Mouse (Mus musculus) liver, adult 2 months (tissue): ENCODE measurements around the gene Galr3. TPM values are rescaled to one million over a fixed set of nuclear protein-coding genes. Genes with fewer than 3 reads are reported as not detected.

Experiments used
- DNase-seq: peaks from one replicate; pipeline ENCODE4 v3.0.0-alpha.2; 2011; ENCODE audit warnings: low read depth, low spot score; ENCODE audit errors: extremely low read depth
- H3K27ac ChIP-seq: fragments of 200-500 bp; replicated peaks from 2 replicates; pipeline ENCODE4 v1.5.1; 2012; ENCODE audit warnings: low read depth, mild to moderate bottlenecking, control low read depth, inconsistent platforms, low read length; ENCODE audit not compliant: insufficient read depth
- H3K27me3 ChIP-seq: fragments of 200-500 bp; 2 replicates; pipeline ENCODE4 v1.6.1; 2012; ENCODE audit warnings: mild to moderate bottlenecking, moderate library complexity, low read length, inconsistent platforms; ENCODE audit not compliant: control insufficient read depth, insufficient read depth
- H3K36me3 ChIP-seq: fragments of 200-500 bp; 2 replicates; pipeline ENCODE4 v1.6.1; 2012; ENCODE audit warnings: low read length, inconsistent platforms; ENCODE audit not compliant: control insufficient read depth, insufficient read depth
- H3K4me1 ChIP-seq: fragments of 200-500 bp; 2 replicates; pipeline ENCODE4 v1.6.1; 2011; ENCODE audit warnings: low read length; ENCODE audit not compliant: control insufficient read depth, insufficient read depth
- H3K4me3 ChIP-seq: fragments of 200-500 bp; 2 replicates; pipeline ENCODE4 v1.5.1; 2011; ENCODE audit warnings: low read depth, mild to moderate bottlenecking, control low read depth, low read length, moderate library complexity; ENCODE audit not compliant: insufficient read depth
- H3K79me2 ChIP-seq: fragments of 200-500 bp; 2 replicates; pipeline ENCODE4 v1.6.1; 2012; ENCODE audit warnings: inconsistent platforms, mild to moderate bottlenecking, low read length, moderate library complexity; ENCODE audit not compliant: control insufficient read depth, insufficient read depth
- H3K9ac ChIP-seq: fragments of 200-500 bp; 2 replicates; pipeline ENCODE4 v1.6.1; 2012; ENCODE audit warnings: low read depth, mild to moderate bottlenecking, control low read depth, inconsistent platforms, low read length
- CTCF ChIP-seq: fragments of 200-500 bp; IDR thresholded peaks from 2 replicates; pipeline ENCODE4 v1.5.1; 2011; ENCODE audit warnings: low read depth, low read length, control low read depth
- POLR2A ChIP-seq: fragments of 200-500 bp; IDR thresholded peaks from 2 replicates; pipeline ENCODE4 v1.6.1; 2011; ENCODE audit warnings: low read length, control low read depth; ENCODE audit not compliant: insufficient read depth; ENCODE audit errors: extremely low read depth
- WGBS: fragments of 180-500 bp; shearing (Covaris S2); methylation state at CpG from one replicate; pipeline ENCODE4 v1.1.7; 2018; 5-methylcytosine and 5-hydroxymethylcytosine counted together
- polyA plus RNA-seq: library from polyadenylated mRNA; depleted of rRNA; stranded (reverse); fragments of >200 nt; gene quantifications from 2 replicates; pipeline ENCODE4 v1.2.3, GENCODE M21; 2012
- total RNA-seq: library from RNA; depleted of rRNA; stranded (reverse); fragments of >200 nt; gene quantifications from 2 replicates; pipeline ENCODE4 v1.2.3, GENCODE M21; 2014

Galr3 gene
- total and polyA plus RNA-seq, 2 experiments: not detected

DNA sequence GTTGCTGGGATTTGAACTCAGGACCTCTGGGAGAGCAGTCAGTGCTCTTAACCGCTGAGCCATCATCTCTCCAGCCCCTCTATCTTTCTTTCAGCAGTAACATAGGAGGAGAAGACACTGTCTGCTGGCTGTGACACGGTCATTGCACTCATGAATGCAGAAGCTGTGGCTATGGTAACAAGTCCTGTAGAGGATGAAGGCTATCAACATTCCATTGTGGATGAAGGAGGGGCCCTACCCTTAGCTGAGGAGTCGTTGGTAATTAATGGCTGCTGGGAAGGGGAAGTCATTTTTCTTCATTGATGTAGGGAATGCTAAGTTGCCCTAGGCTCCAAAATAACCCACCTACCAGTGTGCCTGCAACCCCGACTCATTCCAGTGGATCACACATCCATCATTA, 23.5 kb upstream of the Galr3 start:
- Histone ChIP-seq H3K36me3 (no peaks in the 10 kb centered on the region), H3K79me2 (no peaks in the 10 kb centered on the region; the same call in 1 of the 2 replicates), H3K9ac (no peak overlapping the region), H3K4me3 (no peak overlapping the region), H3K27ac (no peak overlapping the region), H3K27me3 (no peaks in the 10 kb centered on the region), H3K4me1 (peaks cover 8% of the 10 kb centered on the region)
- no peak for TF ChIP-seq POLR2A
- no peak for TF ChIP-seq CTCF
- no peak for DNase-seq
- 73% methylated on average over 4 of the region's 4 CpGs for WGBS

DNA sequence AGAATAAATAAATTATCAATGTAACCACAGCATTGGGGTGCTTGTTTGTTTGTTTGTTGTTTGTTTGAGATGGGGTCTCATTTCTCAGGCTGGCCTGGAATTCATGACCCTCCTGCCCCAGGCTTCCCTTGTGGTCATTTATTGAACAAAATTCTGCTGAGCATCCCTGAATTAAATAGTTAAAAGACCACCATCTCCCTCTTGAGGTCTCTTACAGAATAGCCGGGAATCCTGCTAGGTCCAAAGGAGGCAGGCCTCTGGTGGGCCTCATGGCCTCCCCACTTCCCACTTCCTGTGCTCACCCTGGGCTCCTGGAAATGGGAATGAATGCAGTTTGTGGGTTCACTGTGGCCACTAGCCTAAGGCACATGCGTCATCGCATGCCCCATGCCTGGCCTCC, 22.8 kb upstream of the Galr3 start:
- WGBS: 83% methylated on average over 3 of the region's 3 CpGs
- Histone ChIP-seq H3K79me2 (no peaks in the 10 kb centered on the region; the same call in 1 of the 2 replicates), H3K27me3 (no peaks in the 10 kb centered on the region), H3K4me1 (peaks cover 10% of the 10 kb centered on the region), H3K9ac (no peak overlapping the region), H3K36me3 (no peaks in the 10 kb centered on the region), H3K27ac (no peak overlapping the region), H3K4me3 (no peak overlapping the region)
- TF ChIP-seq POLR2A (no peak), CTCF (no peak)
- no peak for DNase-seq

DNA sequence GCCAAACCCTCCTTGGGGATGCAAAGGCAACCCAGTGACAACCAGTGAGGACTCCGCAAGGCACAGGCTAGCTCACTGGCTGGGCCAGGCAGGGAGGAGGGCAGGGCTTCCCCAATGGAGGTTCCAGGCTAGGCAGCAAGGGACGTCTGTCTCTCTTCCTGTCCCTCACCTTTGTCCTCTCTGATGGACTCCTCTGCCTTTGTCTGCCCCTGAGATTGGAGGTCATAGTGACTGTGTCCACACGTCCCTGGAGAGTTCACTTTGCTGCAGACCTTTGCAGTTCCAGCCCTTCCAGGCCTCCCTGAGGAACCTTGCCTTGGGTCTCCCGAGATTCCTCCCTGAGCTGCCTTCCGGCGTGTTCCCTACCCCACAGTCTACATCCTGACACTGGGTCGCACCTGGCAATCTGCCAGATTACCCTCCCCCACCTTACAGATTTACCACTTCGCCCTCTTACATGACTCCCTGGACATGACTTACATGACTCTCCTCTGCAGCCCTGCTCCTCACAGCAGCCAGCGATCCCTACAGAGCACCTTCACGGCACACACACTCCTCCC, 18.9 kb upstream of the Galr3 start:
- Histone ChIP-seq H3K4me3 (peak overlapping the region; percentile 27), H3K27me3 (no peaks in the 10 kb centered on the region), H3K9ac (peak overlapping the region; percentile 31), H3K27ac (peak overlapping the region; percentile 80), H3K79me2 (peaks cover 5% of the 10 kb centered on the region; the same call in 1 of the 2 replicates), H3K4me1 (peaks cover 10% of the 10 kb centered on the region), H3K36me3 (no peaks in the 10 kb centered on the region)
- 14% methylated on average over 10 of the region's 10 CpGs for WGBS
- TF ChIP-seq CTCF (no peak), POLR2A (no peak)
- DNase-seq: peak; percentile 92

GRCm38 (mm10) chr15:79023366-79023765, 18.3 kb upstream of the Galr3 start:
- peak overlapping the region; percentile 22 for H3K9ac ChIP-seq
- H3K4me3 ChIP-seq: peak overlapping the region; percentile 1; the same call in 1 of the 2 replicates
- WGBS: 6% methylated on average over 1 of the region's 1 CpGs
- H3K27ac ChIP-seq: peak overlapping the region; percentile 81
- peak; percentile 83 for DNase-seq
- peaks cover 10% of the 10 kb centered on the region for H3K4me1 ChIP-seq
- H3K36me3 ChIP-seq: no peaks in the 10 kb centered on the region
- peaks cover 8% of the 10 kb centered on the region; the same call in 1 of the 2 replicates for H3K79me2 ChIP-seq
- TF ChIP-seq CTCF (no peak), POLR2A (no peak)
- no peaks in the 10 kb centered on the region for H3K27me3 ChIP-seq

GRCm38 (mm10) chr15:79025687-79026308, 15.9 kb upstream of the Galr3 start:
- Histone ChIP-seq H3K4me3 (peak overlapping the region; percentile 44), H3K36me3 (no peaks in the 10 kb centered on the region), H3K9ac (peak overlapping the region; percentile 79), H3K27ac (peak overlapping the region; percentile 97), H3K79me2 (peaks cover 11% of the 10 kb centered on the region; the same call in 1 of the 2 replicates), H3K4me1 (peaks cover 10% of the 10 kb centered on the region), H3K27me3 (no peaks in the 10 kb centered on the region)
- 11% methylated on average over 17 of the region's 18 CpGs for WGBS
- peak; percentile 47 for DNase-seq
- TF ChIP-seq CTCF: no peak
- 0 out of 2 replicates have a peak, but pooled peaks have one; percentile 21 for TF ChIP-seq POLR2A
